Mouse (Mus musculus) hindbrain, embryonic 15.5 days (tissue): ENCODE measurements around the gene Rasal1. TPM values are rescaled to one million over a fixed set of nuclear protein-coding genes. Genes with fewer than 3 reads are reported as not detected.

Experiments
- ATAC-seq: fragments of 200-750 bp; cut with Nextera tagmentation; 2 replicates; pipeline ENCODE4 v1.8.0; 2017; ENCODE audit warnings: low read depth, moderate number of reproducible peaks, moderate TSS enrichment; ENCODE audit not compliant: low FRiP score
- H3K27ac ChIP-seq: fragments of 300-500 bp; sonication (generic); replicated peaks from 2 replicates; pipeline ENCODE4 v1.5.1; 2015; ENCODE audit warnings: mild to moderate bottlenecking, inconsistent platforms
- H3K27me3 ChIP-seq: fragments of 300-500 bp; sonication (generic); 2 replicates; pipeline ENCODE4 v1.6.1; 2015; ENCODE audit warnings: control low read depth, inconsistent platforms
- H3K36me3 ChIP-seq: fragments of 300-500 bp; sonication (generic); 2 replicates; pipeline ENCODE4 v1.6.1; 2015; ENCODE audit warnings: control low read depth, inconsistent platforms
- H3K4me1 ChIP-seq: fragments of 300-500 bp; sonication (generic); replicated peaks from 2 replicates; pipeline ENCODE4 v1.6.1; 2015; ENCODE audit warnings: control low read depth, inconsistent platforms
- H3K4me2 ChIP-seq: fragments of 300-500 bp; sonication (generic); 2 replicates; pipeline ENCODE4 v1.6.1; 2015; ENCODE audit warnings: moderate library complexity, mild to moderate bottlenecking, inconsistent platforms
- H3K4me3 ChIP-seq: fragments of 300-500 bp; sonication (generic); 2 replicates; pipeline ENCODE4 v1.5.1; 2015; ENCODE audit warnings: mild to moderate bottlenecking, inconsistent platforms
- H3K9ac ChIP-seq: fragments of 300-500 bp; sonication (generic); 2 replicates; pipeline ENCODE4 v1.6.1; 2015; ENCODE audit warnings: inconsistent platforms
- H3K9me3 ChIP-seq: fragments of 300-500 bp; sonication (generic); 2 replicates; pipeline ENCODE4 v1.6.1; 2016; ENCODE audit warnings: control low read depth, inconsistent platforms
- WGBS: fragments of 180-500 bp; shearing (Covaris S2); methylation state at CpG from one replicate; pipeline ENCODE4 v1.1.7; 2015; 5-methylcytosine and 5-hydroxymethylcytosine counted together
- polyA plus RNA-seq: library from polyadenylated mRNA; unstranded; fragments of >200 nt; fragmentation: Nextera tagmentation; extraction: Ambion mirVana; gene quantifications from 2 replicates; pipeline ENCODE4 v1.2.1, GENCODE M21; 2015

The Rasal1 gene
- polyA plus RNA-seq, 1 experiment from 2014 or later, result 0.78 TPM

- no peak for ATAC-seq
- Histone ChIP-seq H3K9ac (no peak overlapping the region), H3K4me2 (no peak overlapping the region), H3K27me3 (no peaks in the 10 kb centered on the region), H3K4me1 (peaks cover 3% of the 10 kb centered on the region; the same call in 1 of the 2 replicates), H3K36me3 (peaks cover 59% of the 10 kb centered on the region), H3K9me3 (no peaks in the 10 kb centered on the region), H3K4me3 (no peak overlapping the region), H3K27ac (no peak overlapping the region)
- 84% methylated on average over 10 of the region's 10 CpGs for WGBS
Measured at GRCm38 (mm10) chr5:120624427-120624826, 24.2 kb upstream of the Rasal1 start.

DNA sequence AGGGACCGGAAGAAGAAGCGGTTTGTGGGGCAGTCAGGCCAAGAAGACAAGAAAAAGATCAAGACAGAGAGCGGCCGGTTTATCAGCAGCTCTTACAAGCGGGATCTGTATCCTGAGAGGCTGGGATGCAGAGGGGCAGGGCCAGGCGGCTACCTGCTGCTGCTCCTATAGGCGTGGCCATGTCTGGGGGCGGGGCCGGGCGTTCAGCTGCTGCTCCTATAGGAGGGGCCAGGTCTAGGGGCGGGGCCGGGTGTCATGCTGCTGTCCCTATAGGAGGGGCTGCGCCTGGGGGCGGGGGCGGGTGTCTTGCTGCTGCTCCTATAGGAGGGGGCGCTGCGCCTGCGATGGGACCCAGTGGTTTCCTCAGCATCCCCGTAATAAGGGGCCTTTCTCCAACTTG, 22.2 kb upstream of the Rasal1 start:
- H3K4me2 ChIP-seq, result no peak overlapping the region
- 34% methylated on average over 17 of the region's 19 CpGs for WGBS
- H3K27ac ChIP-seq, result no peak overlapping the region
- H3K9me3 ChIP-seq, result no peaks in the 10 kb centered on the region
- no peak for ATAC-seq
- H3K36me3 ChIP-seq, result peaks cover 49% of the 10 kb centered on the region
- peaks cover 6% of the 10 kb centered on the region for H3K4me1 ChIP-seq
- no peak overlapping the region for H3K4me3 ChIP-seq
- H3K9ac ChIP-seq, result no peak overlapping the region
- peaks cover 9% of the 10 kb centered on the region for H3K27me3 ChIP-seq

GRCm38 (mm10) chr5:120627515-120628300, 20.9 kb upstream of the Rasal1 start:
- ATAC-seq, result no peak
- Histone ChIP-seq H3K36me3 (peaks cover 45% of the 10 kb centered on the region), H3K4me1 (peaks cover 7% of the 10 kb centered on the region; the same call in 1 of the 2 replicates), H3K27me3 (peaks cover 9% of the 10 kb centered on the region), H3K9ac (no peak overlapping the region), H3K4me3 (no peak overlapping the region), H3K27ac (no peak overlapping the region), H3K9me3 (no peaks in the 10 kb centered on the region), H3K4me2 (no peak overlapping the region)
- WGBS, result 68% methylated on average over 15 of the region's 15 CpGs

- peaks cover 7% of the 10 kb centered on the region; the same call in 1 of the 2 replicates for H3K4me1 ChIP-seq
Measured at GRCm38 (mm10) chr5:120628624-120629023, 20.0 kb upstream of the Rasal1 start.

GRCm38 (mm10) chr5:120631128-120631527, 17.5 kb upstream of the Rasal1 start:
- no peak overlapping the region; the same call in 1 of the 2 replicates for H3K4me3 ChIP-seq
- H3K27me3 ChIP-seq, result peaks cover 9% of the 10 kb centered on the region
- no peak for ATAC-seq
- no peaks in the 10 kb centered on the region for H3K9me3 ChIP-seq
- H3K4me1 ChIP-seq, result peaks cover 7% of the 10 kb centered on the region; the same call in 1 of the 2 replicates
- no peak overlapping the region for H3K9ac ChIP-seq
- no peak overlapping the region for H3K27ac ChIP-seq
- peak overlapping the region; percentile 46 for H3K4me2 ChIP-seq
- 9% methylated on average over 29 of the region's 29 CpGs for WGBS
- H3K36me3 ChIP-seq, result peaks cover 17% of the 10 kb centered on the region

More at GRCm38 (mm10) chr5:120628624-120629023, 20.0 kb upstream of the Rasal1 start:
- no peaks in the 10 kb centered on the region for H3K9me3 ChIP-seq
- H3K27me3 ChIP-seq, result peaks cover 9% of the 10 kb centered on the region
- no peak overlapping the region for H3K27ac ChIP-seq
- H3K9ac ChIP-seq, result no peak overlapping the region
- 58% methylated on average over 7 of the region's 7 CpGs for WGBS
- H3K36me3 ChIP-seq, result peaks cover 37% of the 10 kb centered on the region
- no peak for ATAC-seq
- H3K4me3 ChIP-seq, result no peak overlapping the region
- H3K4me2 ChIP-seq, result no peak overlapping the region

DNA sequence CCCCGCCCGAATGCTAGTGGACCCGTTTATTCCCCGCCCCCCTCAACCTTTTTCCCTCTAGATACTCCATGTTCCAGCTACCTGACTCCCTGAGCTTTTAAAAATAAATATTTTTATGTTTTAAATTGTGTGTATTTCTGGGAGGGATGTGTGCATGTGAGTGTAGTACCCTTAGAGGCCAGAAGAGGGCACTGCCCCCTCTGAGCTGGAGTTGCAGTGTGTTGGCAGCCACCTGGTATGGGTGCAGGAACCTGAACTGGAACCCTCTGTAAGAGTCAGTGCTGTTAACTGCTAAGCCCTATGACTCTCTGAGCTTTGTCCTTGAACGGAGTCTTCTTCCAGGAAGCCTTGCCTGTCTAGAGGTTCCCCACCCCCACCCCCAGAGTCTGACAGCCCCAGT, 16.7 kb upstream of the Rasal1 start:
- H3K4me1 ChIP-seq, result peaks cover 7% of the 10 kb centered on the region; the same call in 1 of the 2 replicates
- no peak overlapping the region for H3K4me3 ChIP-seq
- peaks cover 11% of the 10 kb centered on the region for H3K36me3 ChIP-seq
- H3K27me3 ChIP-seq, result peaks cover 9% of the 10 kb centered on the region
- no peak overlapping the region for H3K4me2 ChIP-seq
- no peak for ATAC-seq
- H3K9ac ChIP-seq, result no peak overlapping the region
- H3K9me3 ChIP-seq, result no peaks in the 10 kb centered on the region
- 90% methylated on average over 5 of the region's 5 CpGs for WGBS
- H3K27ac ChIP-seq, result no peak overlapping the region

DNA sequence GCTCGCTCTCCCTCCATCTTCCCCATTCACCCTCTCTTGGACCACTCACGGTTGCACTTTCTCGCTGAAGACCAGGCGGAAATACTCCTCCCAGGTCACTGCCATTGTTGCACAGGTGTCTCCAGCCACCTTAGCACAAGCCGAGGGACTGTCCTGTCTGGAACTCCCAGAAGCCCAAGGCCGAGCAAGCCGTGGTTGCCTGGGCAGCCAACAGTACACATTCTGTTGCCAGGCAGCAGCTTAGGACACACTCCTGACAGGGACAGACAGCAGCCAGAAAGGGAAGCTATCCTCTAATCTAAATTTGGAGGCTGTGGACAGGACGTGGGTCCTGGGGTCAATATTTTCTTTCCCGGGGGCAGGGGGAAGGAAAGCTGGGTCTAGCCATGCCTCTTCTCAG, 14.5 kb upstream of the Rasal1 start, which contains the start of gene Cfap73:
Gene Cfap73, minus strand, starts transcription at position 105 of the 400 bp plus-strand sequence.
- WGBS, result 50% methylated on average over 9 of the region's 9 CpGs
- H3K27me3 ChIP-seq, result peaks cover 9% of the 10 kb centered on the region

DNA sequence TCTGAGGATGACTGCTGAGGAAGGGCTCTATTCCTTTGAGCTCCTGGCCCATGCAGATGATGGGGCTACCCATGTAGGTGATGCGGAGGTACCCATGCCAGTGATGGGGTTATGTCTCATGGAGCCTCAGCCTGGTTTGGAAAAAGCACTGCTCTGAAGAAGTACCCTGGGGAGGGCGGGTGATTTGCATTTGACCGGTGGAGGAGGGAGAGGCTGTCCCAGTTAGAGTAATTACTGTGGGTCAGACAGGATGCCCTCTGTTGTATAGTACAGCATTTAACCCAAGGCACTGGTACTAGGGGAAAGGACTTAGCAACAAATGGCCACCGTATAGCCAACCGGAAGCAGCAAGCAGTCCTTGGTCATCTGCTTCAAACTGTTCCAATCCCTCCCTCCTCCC, 13.8 kb upstream of the Rasal1 start:
- no peaks in the 10 kb centered on the region for H3K9me3 ChIP-seq
- no peak for ATAC-seq
- peaks cover 7% of the 10 kb centered on the region; the same call in 1 of the 2 replicates for H3K4me1 ChIP-seq
- H3K4me2 ChIP-seq, result no peak overlapping the region
- no peak overlapping the region for H3K4me3 ChIP-seq
- no peaks in the 10 kb centered on the region for H3K36me3 ChIP-seq
- H3K27ac ChIP-seq, result no peak overlapping the region
- no peak overlapping the region for H3K9ac ChIP-seq
- peaks cover 8% of the 10 kb centered on the region for H3K27me3 ChIP-seq
- 38% methylated on average over 5 of the region's 5 CpGs for WGBS

More for the DNA sequence above, 14.5 kb upstream of the Rasal1 start, which contains the start of gene Cfap73:
- Histone ChIP-seq H3K36me3 (no peaks in the 10 kb centered on the region), H3K27ac (no peak within 1 kb of the TSS), H3K4me3 (no peak within 1 kb of the TSS), H3K4me1 (peaks cover 7% of the 10 kb centered on the region; the same call in 1 of the 2 replicates), H3K9me3 (no peaks in the 10 kb centered on the region), H3K9ac (no peak within 1 kb of the TSS), H3K4me2 (no peak within 1 kb of the TSS)
- no peak for ATAC-seq

- no peak overlapping the region for H3K4me2 ChIP-seq
- WGBS, result 85% methylated on average over 5 of the region's 5 CpGs
- H3K4me3 ChIP-seq, result no peak overlapping the region
- no peak overlapping the region for H3K9ac ChIP-seq
- no peaks in the 10 kb centered on the region for H3K36me3 ChIP-seq
- peaks cover 7% of the 10 kb centered on the region; the same call in 1 of the 2 replicates for H3K4me1 ChIP-seq
- H3K9me3 ChIP-seq, result no peaks in the 10 kb centered on the region
- no peak for ATAC-seq
- no peak overlapping the region for H3K27ac ChIP-seq
- peaks cover under 1% of the 10 kb centered on the region; the same call in 1 of the 2 replicates for H3K27me3 ChIP-seq
Measured at GRCm38 (mm10) chr5:120635633-120636032, 13.0 kb upstream of the Rasal1 start.

- Histone ChIP-seq H3K27me3 (no peaks in the 10 kb centered on the region), H3K36me3 (no peaks in the 10 kb centered on the region)
- WGBS, result 94% methylated on average over 7 of the region's 7 CpGs
Measured at GRCm38 (mm10) chr5:120640094-120640493, 8.5 kb upstream of the Rasal1 start.

GRCm38 (mm10) chr5:120643365-120644085, 5.1 kb upstream of the Rasal1 start:
- H3K9ac ChIP-seq, result no peak overlapping the region
- 68% methylated on average over 14 of the region's 14 CpGs for WGBS
- no peak overlapping the region for H3K4me2 ChIP-seq
- peak; percentile 56; the same call in 1 of the 2 replicates for ATAC-seq
- H3K36me3 ChIP-seq, result no peaks in the 10 kb centered on the region
- no peak overlapping the region for H3K4me3 ChIP-seq
- H3K27me3 ChIP-seq, result peaks cover 16% of the 10 kb centered on the region
- H3K27ac ChIP-seq, result no peak overlapping the region
- H3K4me1 ChIP-seq, result peaks cover 3% of the 10 kb centered on the region
- no peaks in the 10 kb centered on the region for H3K9me3 ChIP-seq

More at GRCm38 (mm10) chr5:120640094-120640493, 8.5 kb upstream of the Rasal1 start:
- no peak overlapping the region for H3K4me3 ChIP-seq
- H3K4me2 ChIP-seq, result no peak overlapping the region
- no peaks in the 10 kb centered on the region for H3K4me1 ChIP-seq
- no peak for ATAC-seq
- no peak overlapping the region for H3K27ac ChIP-seq
- no peak overlapping the region for H3K9ac ChIP-seq
- H3K9me3 ChIP-seq, result no peaks in the 10 kb centered on the region

- ATAC-seq, result no peak
Measured at GRCm38 (mm10) chr5:120644227-120644626, 4.4 kb upstream of the Rasal1 start.

More at GRCm38 (mm10) chr5:120644227-120644626, 4.4 kb upstream of the Rasal1 start:
- Histone ChIP-seq H3K9ac (no peak overlapping the region), H3K27me3 (peaks cover 23% of the 10 kb centered on the region), H3K4me3 (no peak overlapping the region), H3K4me2 (no peak overlapping the region), H3K27ac (no peak overlapping the region), H3K9me3 (no peaks in the 10 kb centered on the region), H3K4me1 (peaks cover 10% of the 10 kb centered on the region), H3K36me3 (no peaks in the 10 kb centered on the region)
- 89% methylated on average over 3 of the region's 3 CpGs for WGBS
